Mouse (Mus musculus): ENCODE data around the gene Wfdc8.
"Not testable (repeated sequence)": the region's sequence is repeated elsewhere in the genome, so short reads cannot be mapped to it uniquely, and the experiment has no call there.

Wfdc8 gene

GRCm38 (mm10) chr2:164613471-164613870 lies at the start of gene Wfdc8, which contains the start of gene Wfdc6b:
Wfdc8 (minus strand) TSS chr2:164613626.
Wfdc6b (plus strand) TSS chr2:164613522.
- not testable (repeated sequence) for DNase-seq (ENCODE audit: low read depth, low spot score)

- no peak for DNase-seq (ENCODE audit: low read depth, low spot score)
Measured at GRCm38 (mm10) chr2:164656483-164656882, 43.1 kb upstream of the Wfdc8 start, which contains the start of gene Wfdc9. Wfdc9 (minus strand) TSS chr2:164656583.

- no peak for DNase-seq (ENCODE audit: low read depth, low spot score)
Measured at GRCm38 (mm10) chr2:164655858-164656257, 42.4 kb upstream of the Wfdc8 start, which contains the start of gene Wfdc10. Wfdc10 (plus strand) TSS chr2:164656046.

GRCm38 (mm10) chr2:164641881-164642673 lies 28.7 kb upstream of the Wfdc8 start:
- DNase-seq (ENCODE audit: low read depth, low spot score): no peak

- no peak for DNase-seq (ENCODE audit: low read depth, low spot score)
Measured at GRCm38 (mm10) chr2:164641129-164641528, 27.7 kb upstream of the Wfdc8 start.

- no peak for DNase-seq (ENCODE audit: low read depth, low spot score)
Measured at GRCm38 (mm10) chr2:164638696-164639095, 25.3 kb upstream of the Wfdc8 start, which contains the start of gene Wfdc16. Wfdc16 (minus strand) TSS chr2:164638796.

GRCm38 (mm10) chr2:164635266-164635665 lies 21.8 kb upstream of the Wfdc8 start:
- DNase-seq (ENCODE audit: low read depth, low spot score): no peak

- no peak for DNase-seq (ENCODE audit: low read depth, low spot score)
Measured at GRCm38 (mm10) chr2:164621775-164622174, 8.3 kb upstream of the Wfdc8 start.

GRCm38 (mm10) chr2:164619050-164619449 lies 5.6 kb upstream of the Wfdc8 start:
- no peak for DNase-seq (ENCODE audit: low read depth, low spot score)

- no peak for DNase-seq (ENCODE audit: low read depth, low spot score)
Measured at GRCm38 (mm10) chr2:164615386-164615785, 2.0 kb upstream of the Wfdc8 start.

GRCm38 (mm10) chr2:164608781-164609180 lies 4.6 kb downstream of the Wfdc8 start:
- DNase-seq (ENCODE audit: low read depth, low spot score): no peak

- no peak for DNase-seq (ENCODE audit: low read depth, low spot score)
Measured at GRCm38 (mm10) chr2:164604411-164604810, 9.0 kb downstream of the Wfdc8 start.

GRCm38 (mm10) chr2:164603482-164603881 lies 9.9 kb downstream of the Wfdc8 start:
- no peak for DNase-seq (ENCODE audit: low read depth, low spot score)

GRCm38 (mm10) chr2:164600179-164600578 lies 13.2 kb downstream of the Wfdc8 start:
- DNase-seq (ENCODE audit: low read depth, low spot score): no peak

- no peak for DNase-seq (ENCODE audit: low read depth, low spot score)
Measured at GRCm38 (mm10) chr2:164593494-164593893, 19.9 kb downstream of the Wfdc8 start, which contains the start of gene Eppin. Eppin (minus strand) TSS chr2:164593594.

- DNase-seq (ENCODE audit: low read depth, low spot score): no peak
Measured at GRCm38 (mm10) chr2:164592014-164592413, 21.4 kb downstream of the Wfdc8 start.

GRCm38 (mm10) chr2:164585025-164585725 lies 28.3 kb downstream of the Wfdc8 start, which contains the start of gene Wfdc6a:
Wfdc6a (minus strand) TSS chr2:164585447.
- DNase-seq (ENCODE audit: low read depth, low spot score): not testable (repeated sequence)

- not testable (repeated sequence) for DNase-seq (ENCODE audit: low read depth, low spot score)
Measured at GRCm38 (mm10) chr2:164573359-164573758, 40.1 kb downstream of the Wfdc8 start, which contains the start of gene Spint3. Spint3 (minus strand) TSS chr2:164573459.

GRCm38 (mm10) chr2:164567460-164567859 lies 46.0 kb downstream of the Wfdc8 start:
- no peak for DNase-seq (ENCODE audit: low read depth, low spot score)

- no peak for DNase-seq (ENCODE audit: low read depth, low spot score)
Measured at GRCm38 (mm10) chr2:164566997-164567396, 46.4 kb downstream of the Wfdc8 start.

GRCm38 (mm10) chr2:164564346-164564745 lies 49.1 kb downstream of the Wfdc8 start:
- DNase-seq (ENCODE audit: low read depth, low spot score): no peak

GRCm38 (mm10) chr2:164563339-164564038 lies 49.9 kb downstream of the Wfdc8 start:
- DNase-seq (ENCODE audit: low read depth, low spot score): peak; percentile 68

All from CD4-positive helper T cell, adult 2 months (primary cell).